Mouse (Mus musculus): ENCODE measurements around the gene Ankrd11. TPM values are rescaled to one million over a fixed set of nuclear protein-coding genes. Genes with fewer than 3 reads are reported as not detected.

Ankrd11 gene
- total RNA-seq, 2 experiments from 2014 or later = 60.3 to 62.1 TPM

GRCm38 (mm10) chr8:122942803-122943713, 99.0 kb downstream of the Ankrd11 start:
- no peak for DNase-seq
- Histone ChIP-seq H3K27ac (peak overlapping the region; percentile 31; the same call in 1 of the 2 replicates), H3K4me3 (no peak overlapping the region)
- peak; percentile 48 for TF ChIP-seq CTCF (IDR thresholded peaks at IDR 0.05)
- intact Hi-C loops (cut with DNase I) = no loop called here

GRCm38 (mm10) chr8:122938591-122938990, 103.5 kb downstream of the Ankrd11 start:
- DNase-seq = no peak
- no peak for TF ChIP-seq CTCF (IDR thresholded peaks at IDR 0.05)
- H3K27ac ChIP-seq = peak overlapping the region; percentile 75; the same call in 1 of the 2 replicates
- intact Hi-C loops (cut with DNase I) = no loop called here
- H3K4me3 ChIP-seq = no peak overlapping the region

DNA sequence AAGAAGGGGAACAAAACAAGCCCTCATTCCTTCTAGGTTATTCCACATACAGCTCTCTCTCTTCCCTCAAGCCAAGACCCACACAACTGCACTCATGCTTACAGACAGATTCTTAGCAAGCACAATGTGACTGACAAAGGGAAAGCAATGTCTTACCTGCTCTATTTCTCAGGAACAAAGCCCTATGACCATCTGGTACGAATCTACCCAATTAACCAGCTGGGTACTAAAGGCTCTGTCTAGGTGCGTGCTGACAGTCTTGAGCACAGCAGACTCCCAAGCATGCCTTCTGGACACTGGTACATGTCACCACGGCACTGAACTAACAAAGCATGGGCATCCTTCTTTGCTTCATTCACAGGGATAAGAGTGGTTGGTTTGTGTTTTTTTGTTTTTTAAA, 103.9 kb downstream of the Ankrd11 start:
- no peak overlapping the region for H3K4me3 ChIP-seq
- TF ChIP-seq CTCF (IDR thresholded peaks at IDR 0.05) = no peak
- intact Hi-C loops (cut with DNase I) = no loop called here

GRCm38 (mm10) chr8:122937545-122938053, 104.5 kb downstream of the Ankrd11 start:
- TF ChIP-seq CTCF (IDR thresholded peaks at IDR 0.05) = no peak
- no peak for DNase-seq
- H3K4me3 ChIP-seq = no peak overlapping the region
- H3K27ac ChIP-seq = peak overlapping the region; percentile 75
- intact Hi-C loops (cut with DNase I) = no loop called here

More for the DNA sequence above, 103.9 kb downstream of the Ankrd11 start:
- peak overlapping the region; percentile 75 for H3K27ac ChIP-seq
- no peak for DNase-seq

DNA sequence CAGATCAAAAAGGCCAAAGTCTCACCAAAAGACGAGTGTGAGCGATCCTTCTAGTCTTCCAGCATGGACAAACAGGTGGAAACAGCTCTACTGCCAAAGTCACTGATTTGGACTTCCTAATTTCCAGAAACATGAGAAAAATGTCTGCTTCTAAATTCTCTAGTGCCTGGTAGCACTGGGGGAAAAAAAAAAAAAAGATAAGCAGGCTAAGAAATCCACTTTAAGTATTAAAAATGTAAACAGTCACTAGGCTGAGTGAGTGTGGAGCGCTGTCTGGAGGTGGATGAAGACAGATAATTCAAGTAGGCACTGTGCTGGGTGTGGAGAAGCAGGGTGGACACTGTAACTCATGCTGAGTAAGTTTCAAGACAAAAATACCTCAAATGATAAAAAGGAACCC, 106.2 kb downstream of the Ankrd11 start:
- TF ChIP-seq CTCF (IDR thresholded peaks at IDR 0.05) = no peak
- no peak for DNase-seq
- 0 out of 2 replicates have a peak overlapping the region, but pooled peaks have one; percentile 6 for H3K27ac ChIP-seq
- H3K4me3 ChIP-seq = no peak overlapping the region
- intact Hi-C loops (cut with DNase I) = no loop called here

DNA sequence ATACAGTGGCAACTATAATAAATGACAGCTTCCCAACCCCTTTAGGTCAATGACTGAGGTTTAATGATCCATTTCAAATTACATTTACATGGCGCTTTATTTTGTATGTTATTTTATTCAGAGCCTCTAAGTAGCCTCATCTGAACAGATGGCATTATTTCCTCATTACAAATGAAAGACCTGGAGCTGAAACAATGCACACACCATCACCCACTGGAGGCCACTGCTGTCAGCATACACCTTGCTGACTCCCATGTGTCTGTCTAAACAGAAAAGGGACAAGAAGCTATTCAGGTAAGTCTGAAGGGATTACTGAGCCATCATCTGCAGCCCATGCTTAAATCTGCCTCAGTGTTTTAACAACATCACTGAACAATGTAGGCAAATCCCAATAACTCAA, 107.0 kb downstream of the Ankrd11 start:
- TF ChIP-seq CTCF (IDR thresholded peaks at IDR 0.05) = no peak
- no peak for DNase-seq
- H3K27ac ChIP-seq = no peak overlapping the region
- intact Hi-C loops (cut with DNase I) = no loop called here
- H3K4me3 ChIP-seq = no peak overlapping the region

- no peak for DNase-seq
- Histone ChIP-seq H3K27ac (peak overlapping the region; percentile 43; the same call in 1 of the 2 replicates), H3K4me3 (no peak overlapping the region)
- intact Hi-C loops (cut with DNase I) = no loop called here
- TF ChIP-seq CTCF (IDR thresholded peaks at IDR 0.05) = no peak
Measured at GRCm38 (mm10) chr8:122933973-122934372, 108.1 kb downstream of the Ankrd11 start.

GRCm38 (mm10) chr8:122932561-122932959, 109.5 kb downstream of the Ankrd11 start:
- intact Hi-C loops (cut with DNase I) = no loop called here
- Histone ChIP-seq H3K27ac (peak overlapping the region; percentile 38; the same call in 1 of the 2 replicates), H3K4me3 (no peak overlapping the region)
- DNase-seq = no peak
- TF ChIP-seq CTCF (IDR thresholded peaks at IDR 0.05) = no peak

DNA sequence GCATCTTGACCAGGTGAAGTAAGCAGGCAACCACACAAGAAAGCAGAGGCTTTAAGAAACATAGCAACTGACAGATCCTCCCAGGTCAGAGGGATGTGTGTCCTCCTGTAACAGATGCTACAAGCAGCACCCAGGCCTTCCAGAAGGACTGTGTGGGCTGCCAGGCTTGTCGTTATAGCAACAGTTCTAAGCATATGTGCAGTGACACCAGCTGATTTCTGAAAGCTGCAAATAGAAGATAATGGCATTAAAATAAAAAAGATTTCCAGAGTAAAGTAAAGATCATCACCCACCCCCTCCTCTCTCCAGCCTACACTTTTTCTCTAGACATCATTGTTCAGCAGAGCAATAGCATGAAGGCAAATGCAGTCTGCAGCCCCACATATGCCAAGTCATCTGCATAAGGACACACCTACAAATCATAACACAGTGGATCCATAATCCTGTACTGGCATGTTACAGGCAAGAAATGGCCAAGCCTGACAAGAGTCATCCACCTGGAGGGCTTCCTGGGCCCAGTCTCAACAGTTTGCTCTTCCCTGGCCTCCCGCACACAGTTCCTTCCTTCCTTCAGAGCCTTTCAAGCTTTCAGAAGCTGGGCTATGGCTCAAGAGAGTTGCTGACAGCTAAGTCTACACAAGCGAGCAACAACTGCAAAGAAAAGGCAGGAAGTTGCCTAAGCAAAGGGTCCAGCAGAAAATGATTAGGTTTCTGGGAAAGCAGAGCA, 110.1 kb downstream of the Ankrd11 start:
- Histone ChIP-seq H3K27ac (peak overlapping the region; percentile 38), H3K4me3 (no peak overlapping the region)
- no peak for TF ChIP-seq CTCF (IDR thresholded peaks at IDR 0.05)
- no peak for DNase-seq
- intact Hi-C loops (cut with DNase I) = no loop called here

- Histone ChIP-seq H3K27ac (peak overlapping the region; percentile 56; the same call in 1 of the 2 replicates), H3K4me3 (no peak overlapping the region)
- DNase-seq = no peak
- no peak for TF ChIP-seq CTCF (IDR thresholded peaks at IDR 0.05)
- intact Hi-C loops (cut with DNase I) = no loop called here
Measured at GRCm38 (mm10) chr8:122928631-122929224, 113.3 kb downstream of the Ankrd11 start.

DNA sequence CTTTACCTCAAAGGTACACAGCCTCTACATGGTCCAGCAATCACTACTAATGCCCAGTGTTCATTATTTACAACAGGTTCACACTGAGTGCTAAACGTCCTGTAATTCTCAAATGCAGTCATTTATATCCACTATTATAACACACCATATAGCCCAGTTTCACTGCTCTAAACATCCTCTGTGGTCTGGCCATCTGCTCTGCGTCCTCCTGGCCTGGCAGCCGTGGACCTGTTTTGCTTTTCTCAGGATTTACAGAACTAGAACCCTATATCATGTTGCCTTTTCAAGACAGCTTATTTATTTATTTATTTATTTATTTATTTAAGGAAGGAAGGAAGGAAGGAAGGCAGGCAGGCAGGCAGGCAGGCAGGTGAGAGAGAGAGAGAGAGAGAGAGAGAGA, 114.2 kb downstream of the Ankrd11 start:
- no peak overlapping the region for H3K4me3 ChIP-seq
- peak overlapping the region; percentile 56 for H3K27ac ChIP-seq
- DNase-seq = no peak
- intact Hi-C loops (cut with DNase I) = no loop called here
- TF ChIP-seq CTCF (IDR thresholded peaks at IDR 0.05) = no peak

- Histone ChIP-seq H3K4me3 (no peak overlapping the region), H3K27ac (peak overlapping the region; percentile 56; the same call in 1 of the 2 replicates)
- intact Hi-C loops (cut with DNase I) = no loop called here
- TF ChIP-seq CTCF (IDR thresholded peaks at IDR 0.05) = peak; percentile 45; the same call in 1 of the 2 replicates
- no peak for DNase-seq
Measured at GRCm38 (mm10) chr8:122926782-122927181, 115.3 kb downstream of the Ankrd11 start.

Data from gastrocnemius, adult 2 months (tissue).